Mouse (Mus musculus): Measurements from ENCODE around the gene Zfp68. TPM values are rescaled to one million over a fixed set of nuclear protein-coding genes. Genes with fewer than 3 reads are reported as not detected.
"Not testable (repeated sequence)": the region's sequence is repeated elsewhere in the genome, so short reads cannot be mapped to it uniquely, and the experiment has no call there.

Zfp68 gene
- 23.4 and 23.9 TPM in 2 replicates for polyA plus RNA-seq (2012; rRNA removed)

- peak; percentile 96 for DNase-seq (ENCODE audit: extremely low spot score in 1 of 2, low spot score in 1 of 2)
Measured at GRCm38 (mm10) chr5:138619211-138620128, at the start of gene Zfp68. Gene Zfp68, minus strand, starts transcription at chr5:138619761.

- DNase-seq (ENCODE audit: extremely low spot score in 1 of 2, low spot score in 1 of 2) = peak in 1 of 2 experiments; percentile 51
Measured at GRCm38 (mm10) chr5:138658922-138659321, 39.4 kb upstream of the Zfp68 start.

- peak; percentile 18 to 78 for DNase-seq (ENCODE audit: extremely low spot score in 1 of 2, low spot score in 1 of 2)
Measured at GRCm38 (mm10) chr5:138657854-138658253, 38.3 kb upstream of the Zfp68 start.

- DNase-seq (ENCODE audit: extremely low spot score in 1 of 2, low spot score in 1 of 2) = no peak
Measured at GRCm38 (mm10) chr5:138657407-138657806, 37.8 kb upstream of the Zfp68 start.

GRCm38 (mm10) chr5:138656477-138657156, 37.1 kb upstream of the Zfp68 start:
- DNase-seq (ENCODE audit: extremely low spot score in 1 of 2, low spot score in 1 of 2) = peak in 1 of 2 experiments; percentile 68

- DNase-seq (ENCODE audit: extremely low spot score in 1 of 2, low spot score in 1 of 2) = no peak
Measured at GRCm38 (mm10) chr5:138652911-138653310, 33.4 kb upstream of the Zfp68 start.

GRCm38 (mm10) chr5:138641761-138642160, 22.2 kb upstream of the Zfp68 start:
- no peak for DNase-seq (ENCODE audit: extremely low spot score in 1 of 2, low spot score in 1 of 2)

- DNase-seq (ENCODE audit: extremely low spot score in 1 of 2, low spot score in 1 of 2) = no peak
Measured at GRCm38 (mm10) chr5:138641081-138641480, 21.5 kb upstream of the Zfp68 start.

- DNase-seq (ENCODE audit: extremely low spot score in 1 of 2, low spot score in 1 of 2) = no peak
Measured at GRCm38 (mm10) chr5:138636486-138636885, 16.9 kb upstream of the Zfp68 start.

- no peak for DNase-seq (ENCODE audit: extremely low spot score in 1 of 2, low spot score in 1 of 2)
Measured at GRCm38 (mm10) chr5:138623478-138623875, 3.9 kb upstream of the Zfp68 start.

GRCm38 (mm10) chr5:138622645-138623477, 3.3 kb upstream of the Zfp68 start, which contains the start of gene A430033K04Rik:
Gene A430033K04Rik, plus strand, starts transcription at chr5:138622859.
- peak; percentile 94 to 96 for DNase-seq (ENCODE audit: extremely low spot score in 1 of 2, low spot score in 1 of 2)

GRCm38 (mm10) chr5:138620836-138621235, 1.3 kb upstream of the Zfp68 start:
- DNase-seq (ENCODE audit: extremely low spot score in 1 of 2, low spot score in 1 of 2) = no peak

- DNase-seq (ENCODE audit: extremely low spot score in 1 of 2, low spot score in 1 of 2) = no peak
Measured at GRCm38 (mm10) chr5:138618353-138618752, 1.2 kb downstream of the Zfp68 start.

GRCm38 (mm10) chr5:138587396-138587795, 32.2 kb downstream of the Zfp68 start:
- no peak for DNase-seq (ENCODE audit: extremely low spot score in 1 of 2, low spot score in 1 of 2)

- DNase-seq (ENCODE audit: extremely low spot score in 1 of 2, low spot score in 1 of 2) = peak in 1 of 2 experiments; percentile 2
Measured at GRCm38 (mm10) chr5:138571623-138572022, 47.9 kb downstream of the Zfp68 start.

- not testable (repeated sequence) for DNase-seq (ENCODE audit: extremely low spot score in 1 of 2, low spot score in 1 of 2)
Measured at GRCm38 (mm10) chr5:138564612-138565011, 54.9 kb downstream of the Zfp68 start, which contains the start of gene 1700123K08Rik. Gene 1700123K08Rik, minus strand, starts transcription at chr5:138564712.
